Mouse (Mus musculus) frontal cortex, postnatal 14 days (tissue): Measurements from ENCODE around the gene Olfr1386.
"Not testable (repeated sequence)": the region's sequence is repeated elsewhere in the genome, so short reads cannot be mapped to it uniquely, and the experiment has no call there.

ENCODE experiments used
- DNase-seq, 2 experiments: peaks; one replicate each; pipeline ENCODE4 v3.0.0; 2022; ENCODE audit warnings: low spot score in 2 of 2

Gene Olfr1386

DNA sequence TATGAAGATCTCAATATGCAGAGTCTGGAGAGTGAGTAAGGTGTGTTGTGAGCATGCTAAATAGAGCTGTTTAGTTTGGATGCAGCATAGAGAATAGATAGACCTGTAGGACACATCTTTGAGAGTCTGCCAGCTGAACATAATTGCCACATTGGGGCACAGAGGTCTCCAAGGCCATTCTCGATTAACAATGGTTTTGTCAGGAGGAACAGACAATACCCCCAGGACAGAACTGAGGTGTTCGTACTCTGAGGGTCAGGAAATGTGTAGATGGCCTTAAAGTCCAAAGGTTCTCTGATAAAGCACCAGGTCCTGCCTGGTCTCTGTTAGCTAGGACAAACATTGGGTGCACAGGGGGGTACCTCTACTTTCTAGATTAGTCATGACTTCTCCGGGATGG lies at the start of gene Olfr1386:
Olfr1386 (plus strand) TSS at position 301 of the 400 bp plus-strand sequence.
- not testable (repeated sequence) for DNase-seq

DNA sequence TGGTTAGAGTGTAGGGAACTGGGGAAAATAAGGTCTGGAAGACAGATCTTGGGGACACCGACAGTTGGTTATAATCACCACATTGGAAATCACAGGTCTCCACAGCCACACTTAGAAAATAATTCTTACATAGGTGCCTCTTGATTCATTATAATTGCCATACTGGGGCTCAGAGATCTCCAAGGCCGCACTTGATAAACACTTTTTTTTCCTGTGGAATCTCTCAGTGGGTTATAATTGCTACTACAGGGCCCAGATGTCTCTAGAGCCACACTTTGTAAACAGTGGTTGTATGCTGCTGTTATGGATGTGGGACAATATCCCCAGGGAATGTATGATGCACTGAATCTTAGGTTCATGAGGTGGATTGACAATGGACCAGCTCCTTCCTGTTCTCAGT lies 42.1 kb upstream of the Olfr1386 start, which contains the start of gene Olfr1389:
Olfr1389 (plus strand) TSS at position 301 of the 400 bp plus-strand sequence.
- no peak for DNase-seq

DNA sequence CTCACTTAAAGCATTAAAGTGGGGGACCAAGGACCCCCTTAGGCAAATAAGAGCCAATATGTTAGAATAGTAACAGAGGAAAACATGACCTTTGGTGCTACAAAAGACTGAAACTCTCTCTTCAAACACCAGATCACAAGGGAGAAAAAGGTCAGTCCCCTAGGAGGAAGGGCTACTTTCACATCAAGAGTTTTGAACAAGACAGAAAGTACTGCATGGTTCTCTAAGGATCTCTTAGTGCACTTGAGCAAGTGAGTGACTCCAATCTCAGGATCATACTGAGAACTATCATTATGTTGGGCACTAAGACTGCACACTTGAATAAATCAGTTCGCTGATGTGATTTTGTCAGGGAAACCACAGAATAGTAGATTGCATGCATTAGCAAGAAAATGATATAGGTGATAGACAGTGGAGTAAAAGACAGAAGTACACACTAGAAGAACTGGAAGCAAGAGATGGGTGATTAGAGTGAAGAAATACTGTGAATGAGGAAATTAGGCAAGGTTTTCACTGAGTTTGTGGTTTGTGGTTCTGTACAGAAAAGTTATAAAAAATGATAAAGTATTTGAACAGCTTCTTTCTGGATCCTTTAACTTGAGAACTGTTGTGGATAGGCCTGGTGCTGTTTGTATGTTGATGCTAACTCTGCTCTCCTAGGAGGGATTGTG lies 39.5 kb upstream of the Olfr1386 start:
- no peak for DNase-seq

DNA sequence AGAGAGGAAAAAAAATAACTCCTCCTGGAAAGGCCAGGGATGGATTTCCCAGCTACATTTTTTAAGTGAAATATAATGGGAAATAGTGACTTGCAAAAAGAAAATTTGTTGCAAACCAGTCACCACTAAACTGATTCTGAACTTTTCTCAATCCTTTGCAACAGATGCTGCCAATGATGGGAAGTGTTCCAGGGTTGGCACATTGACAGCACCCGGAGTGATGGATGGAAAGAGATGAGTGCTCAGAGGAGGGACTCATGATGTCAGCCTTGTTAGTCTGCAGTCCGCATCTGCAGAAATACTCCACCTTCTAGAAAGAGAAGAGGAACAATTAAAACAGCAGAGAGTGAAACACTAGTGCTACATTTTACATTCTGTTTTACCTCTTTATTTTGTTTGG lies 35.2 kb upstream of the Olfr1386 start:
- no peak for DNase-seq

DNA sequence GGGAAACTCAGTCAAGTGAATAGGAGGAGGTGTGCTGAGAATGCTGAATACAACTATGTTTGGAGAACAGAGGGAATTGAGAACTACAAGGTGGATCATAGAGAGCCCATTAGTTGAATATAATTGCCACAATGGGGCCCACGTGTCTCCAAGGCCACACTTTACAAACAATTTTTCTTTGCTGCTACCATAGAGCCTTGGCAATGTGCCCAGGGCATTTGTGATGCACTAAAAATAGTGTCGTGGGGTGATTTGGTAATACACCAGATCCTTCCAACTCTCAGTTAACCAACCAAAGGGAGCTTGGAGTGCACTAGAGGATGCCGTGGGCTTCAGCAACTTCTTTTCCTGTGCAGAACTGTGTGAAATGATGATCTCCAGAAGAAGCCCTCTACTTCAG lies 28.4 kb upstream of the Olfr1386 start, which contains the start of gene Olfr1388:
Olfr1388 (plus strand) TSS at position 214 of the 400 bp plus-strand sequence.
- DNase-seq = no peak

DNA sequence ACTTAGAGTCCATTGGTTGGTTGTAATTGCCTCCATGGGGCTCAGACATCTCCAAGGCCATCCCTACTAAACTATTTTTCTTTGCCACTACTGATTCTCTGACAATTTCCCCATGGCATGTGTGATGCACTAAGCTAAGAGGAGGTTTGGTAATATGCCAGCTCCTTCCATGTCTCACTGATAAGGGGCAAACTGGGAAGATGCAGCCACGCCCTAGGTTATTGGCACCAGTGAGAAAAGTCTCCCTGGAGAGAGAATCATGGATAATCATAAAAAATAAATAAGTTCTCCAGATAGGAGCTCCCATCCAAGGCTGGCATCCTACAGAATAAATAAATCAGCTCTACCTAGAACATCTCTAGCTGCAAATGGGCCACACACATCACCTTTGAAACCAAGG lies 9.8 kb upstream of the Olfr1386 start, which contains the start of gene Olfr1387:
Olfr1387 (plus strand) TSS at position 301 of the 400 bp plus-strand sequence.
- no peak for DNase-seq

DNA sequence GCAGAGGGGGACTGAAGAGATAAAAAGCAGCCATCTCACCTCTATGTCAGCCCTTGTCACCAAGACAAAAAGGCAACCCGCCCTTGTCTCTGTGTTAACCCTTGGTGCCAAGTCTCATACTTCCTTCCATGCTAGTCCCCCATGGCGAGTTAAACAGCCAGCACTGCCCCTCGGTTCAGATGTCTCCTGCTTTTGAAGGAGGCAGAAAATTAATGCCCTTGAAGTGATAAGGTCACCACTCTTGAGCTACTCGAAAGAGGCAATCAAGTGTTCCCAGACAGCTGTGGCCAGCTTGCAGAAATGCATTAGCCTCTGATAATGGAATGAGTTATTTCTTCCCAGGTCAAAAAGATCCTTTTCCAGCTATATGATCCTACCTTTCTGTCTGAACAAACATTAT lies 21.1 kb downstream of the Olfr1386 start:
- no peak for DNase-seq

DNA sequence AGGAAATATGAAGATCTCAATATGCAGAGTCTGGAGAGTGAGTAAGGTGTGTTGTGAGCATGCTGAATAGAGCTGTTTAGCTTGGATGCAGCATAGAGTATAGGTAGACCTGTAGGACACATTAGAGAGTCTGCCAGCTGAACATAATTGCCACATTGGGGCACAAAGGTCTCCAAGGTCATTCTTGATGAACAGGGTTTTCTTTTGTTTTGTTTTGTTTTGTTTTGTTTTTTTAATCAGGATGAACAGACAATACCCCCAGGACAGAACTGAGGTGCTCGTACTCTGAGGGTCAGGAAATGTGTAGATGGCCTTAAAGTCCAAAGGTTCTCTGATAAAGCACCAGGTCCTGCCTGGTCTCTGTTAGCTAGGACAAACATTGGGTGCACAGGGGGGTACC lies 23.9 kb downstream of the Olfr1386 start, which contains the start of gene Olfr1385:
Olfr1385 (plus strand) TSS at position 301 of the 400 bp plus-strand sequence.
- not testable (repeated sequence) for DNase-seq

DNA sequence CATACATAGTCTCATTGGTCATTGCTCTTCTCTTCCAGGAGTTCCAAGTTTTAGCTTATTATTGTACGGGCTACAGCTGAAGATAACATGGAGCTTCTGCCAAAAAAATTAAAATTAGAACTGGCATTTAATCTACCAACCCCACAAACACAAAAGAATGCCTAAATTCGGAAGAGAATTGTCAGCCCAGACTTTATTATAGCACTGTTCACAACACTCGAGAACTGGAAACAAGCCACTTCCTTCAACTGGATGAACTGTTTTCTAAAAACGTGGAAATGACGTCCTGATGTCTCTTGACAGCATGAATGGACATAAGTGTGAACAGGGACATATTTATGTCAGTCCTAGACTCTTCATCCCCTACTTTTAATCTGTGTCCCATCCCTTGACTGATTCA lies 53.2 kb downstream of the Olfr1386 start:
- DNase-seq = no peak

DNA sequence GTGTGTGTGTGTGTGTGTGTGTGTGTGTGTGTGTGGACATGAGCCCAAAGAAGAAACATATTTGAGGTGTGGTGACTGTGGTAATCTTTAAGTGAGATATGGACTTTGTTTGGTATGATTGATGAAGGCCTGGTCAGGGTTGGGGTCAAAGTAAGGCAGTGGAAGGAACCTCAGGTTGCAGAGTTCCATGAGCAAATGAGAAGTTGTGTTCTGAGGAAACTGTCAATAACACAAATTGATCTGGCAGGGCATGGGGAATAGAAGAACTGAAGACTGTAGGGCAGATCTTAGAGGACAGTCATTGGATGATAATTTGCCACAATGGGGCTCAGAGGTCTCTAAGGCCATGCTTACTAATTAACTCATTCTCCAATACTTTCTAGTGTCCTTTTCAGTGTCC lies 54.5 kb downstream of the Olfr1386 start, which contains the start of gene Olfr1383:
Olfr1383 (plus strand) TSS at position 301 of the 400 bp plus-strand sequence.
- no peak for DNase-seq
